9 mouse cellular contexts compared by ENCODE assay signal in genomic region chr9:48646781-48647647, GRCm38 (mm10). TPM values are rescaled to one million over a fixed set of nuclear protein-coding genes. Genes with fewer than 3 reads are reported as not detected.
A peak's percentile ranks its signal among the peaks of the same experiment; 100 is the strongest.
DNase-seq lines count a peak whose midpoint lies in the region; ATAC-seq lines count a peak whose summit lies in the region.
"Had no signal": no experiment of that assay in that cellular context is flagged by ENCODE, and none has a peak within 500 bp of the region (broad histone marks: within the 10 kb centered on the region; RNA-seq: fewer than 3 reads in every experiment).

No protein-coding gene starts in this region.

- peaks cover 6% of the 10 kb centered on the region; the same call in 1 of the 2 replicates for H3K9me3 ChIP-seq in hindbrain, embryonic 12.5 days (replicated peaks)
- no peaks in the 10 kb centered on the region; the same call in 1 of the 2 replicates for H3K9me3 ChIP-seq in hindbrain, embryonic 11.5 days (ENCODE audit: control insufficient read depth, low read length)
- H3K9me3 ChIP-seq in neural tube, embryonic 15.5 days (replicated peaks): no peaks in the 10 kb centered on the region
- peaks cover 7% of the 10 kb centered on the region; the same call in 1 of the 2 replicates for H3K9me3 ChIP-seq in midbrain, embryonic 13.5 days

- peaks cover 37% of the 10 kb centered on the region for H3K4me1 ChIP-seq in hindbrain, embryonic 12.5 days
- H3K4me1 ChIP-seq in hindbrain, embryonic 11.5 days (replicated peaks; ENCODE audit: control insufficient read depth, insufficient read depth, low read length): peaks cover 19% of the 10 kb centered on the region
- H3K4me1 ChIP-seq in neural tube, embryonic 15.5 days: peaks cover 32% of the 10 kb centered on the region
- peaks cover 42% of the 10 kb centered on the region for H3K4me1 ChIP-seq in midbrain, embryonic 13.5 days (replicated peaks)

- no peak overlapping the region for H3K4me3 ChIP-seq in hindbrain, embryonic 12.5 days
- H3K4me3 ChIP-seq in hindbrain, embryonic 11.5 days (ENCODE audit: low read depth, low read length): no peak overlapping the region
- no peak overlapping the region for H3K4me3 ChIP-seq in neural tube, embryonic 15.5 days (replicated peaks)
- no peak overlapping the region for H3K4me3 ChIP-seq in midbrain, embryonic 13.5 days (replicated peaks)

- peak overlapping the region; percentile 35; the same call in 1 of the 2 replicates for H3K27ac ChIP-seq in hindbrain, embryonic 12.5 days
- no peak overlapping the region for H3K27ac ChIP-seq in hindbrain, embryonic 11.5 days (ENCODE audit: low read depth, low read length)
- no peak overlapping the region for H3K27ac ChIP-seq in neural tube, embryonic 15.5 days (replicated peaks)
- H3K27ac ChIP-seq in midbrain, embryonic 13.5 days: 0 out of 2 replicates have a peak overlapping the region, but pooled peaks have one; percentile 30

- WGBS in hindbrain, embryonic 12.5 days: 44% methylated on average over 16 of the region's 16 CpGs
- 49% methylated on average over 16 of the region's 16 CpGs for WGBS in hindbrain, embryonic 11.5 days
- WGBS in neural tube, embryonic 15.5 days: 49% methylated on average over 15 of the region's 16 CpGs
- 42% methylated on average over 15 of the region's 16 CpGs for WGBS in midbrain, embryonic 13.5 days

- H3K27me3 ChIP-seq in hindbrain, embryonic 12.5 days: no peaks in the 10 kb centered on the region
- H3K27me3 ChIP-seq in hindbrain, embryonic 11.5 days (ENCODE audit: control insufficient read depth, insufficient read depth, low read length): no peaks in the 10 kb centered on the region
- peaks cover 6% of the 10 kb centered on the region; the same call in 1 of the 2 replicates for H3K27me3 ChIP-seq in neural tube, embryonic 15.5 days (replicated peaks)
- peaks cover 3% of the 10 kb centered on the region; the same call in 1 of the 2 replicates for H3K27me3 ChIP-seq in midbrain, embryonic 13.5 days

- peak; percentile 18 to 62 for DNase-seq in adrenal gland, adult (ENCODE audit: inconsistent age in 2 of 2, low spot score in 1 of 2)
- no peak for DNase-seq in adrenal gland, adult 8-10 months
- DNase-seq in hindbrain, embryonic 11.5 days (ENCODE audit: low spot score): no peak
- DNase-seq in neural tube, embryonic 10.5 days (ENCODE audit: extremely low spot score, low spot score): peak; percentile 18
- DNase-seq in yolk sac, embryonic 10.5 days (ENCODE audit: low spot score): no peak

- H3K36me3 ChIP-seq in hindbrain, embryonic 12.5 days: no peaks in the 10 kb centered on the region
- H3K36me3 ChIP-seq in hindbrain, embryonic 11.5 days (ENCODE audit: control insufficient read depth, insufficient read depth, low read length): no peaks in the 10 kb centered on the region
- H3K36me3 ChIP-seq in neural tube, embryonic 15.5 days: no peaks in the 10 kb centered on the region
- no peaks in the 10 kb centered on the region for H3K36me3 ChIP-seq in midbrain, embryonic 13.5 days

- H3K4me2 ChIP-seq in hindbrain, embryonic 12.5 days (replicated peaks): no peak overlapping the region
- H3K4me2 ChIP-seq in hindbrain, embryonic 11.5 days (replicated peaks; ENCODE audit: low read depth, low read length): no peak overlapping the region
- H3K4me2 ChIP-seq in neural tube, embryonic 15.5 days: no peak overlapping the region
- H3K4me2 ChIP-seq in midbrain, embryonic 13.5 days (replicated peaks): no peak overlapping the region

- H3K9ac ChIP-seq in hindbrain, embryonic 12.5 days: no peak overlapping the region
- no peak overlapping the region for H3K9ac ChIP-seq in hindbrain, embryonic 11.5 days (ENCODE audit: low read depth, low read length)
- no peak overlapping the region for H3K9ac ChIP-seq in neural tube, embryonic 15.5 days (replicated peaks)
- 0 out of 2 replicates have a peak overlapping the region, but pooled peaks have one; percentile 14 for H3K9ac ChIP-seq in midbrain, embryonic 13.5 days (replicated peaks)

- no peak for ATAC-seq in hindbrain, embryonic 12.5 days (ENCODE audit: low FRiP score)
- no peak for ATAC-seq in hindbrain, embryonic 11.5 days (ENCODE audit: low FRiP score)
- ATAC-seq in neural tube, embryonic 15.5 days (ENCODE audit: low FRiP score): no peak
- ATAC-seq in midbrain, embryonic 13.5 days: no peak

RNA-seq across cellular contexts. Expression of gene Nnmt, which starts 42.1 kb away (rescaled TPM):
- total RNA-seq in adrenal gland, adult 8-10 months (2022): 10 to 100 TPM; 19.8 to 41.2 (median 25.1) TPM
- 0.98 and 1.2 TPM in 2 replicates for polyA plus RNA-seq in hindbrain, embryonic 12.5 days (2016; fragmentation: Nextera tagmentation; extraction: Ambion mirVana)
- 0.81 and 1.2 TPM in 2 replicates for polyA plus RNA-seq in hindbrain, embryonic 11.5 days (2014; fragmentation: Nextera tagmentation; extraction: Ambion mirVana)
- 0.70 and 0.92 TPM in 2 replicates for polyA plus RNA-seq in neural tube, embryonic 15.5 days (2015; fragmentation: Nextera tagmentation; extraction: Ambion mirVana)
- polyA plus RNA-seq in midbrain, embryonic 13.5 days (2015; fragmentation: Nextera tagmentation; extraction: Ambion mirVana): 0.32 and 0.40 TPM in 2 replicates
- polyA plus RNA-seq: G1E had no signal

Comparison
In these comparisons a context has a peak if more than half of its experiments do, and no peak if none do; other contexts are left out.
1. DNase-seq: peak in adrenal gland, adult (2 of 2) and neural tube, embryonic 10.5 days (single experiment); none in adrenal gland, adult 8-10 months (single experiment), hindbrain, embryonic 11.5 days (single experiment) and yolk sac, embryonic 10.5 days (single experiment).
2. H3K27ac ChIP-seq: peak in hindbrain, embryonic 12.5 days (single experiment) and midbrain, embryonic 13.5 days (single experiment); none in hindbrain, embryonic 11.5 days (single experiment) and neural tube, embryonic 15.5 days (single experiment).